Mouse (Mus musculus): ENCODE data around the gene Kdelr1. TPM values are rescaled to one million over a fixed set of nuclear protein-coding genes. Genes with fewer than 3 reads are reported as not detected.
A peak's percentile ranks its signal among the peaks of the same experiment; 100 is the strongest.
"Not testable (repeated sequence)": the region's sequence is repeated elsewhere in the genome, so short reads cannot be mapped to it uniquely, and the experiment has no call there.

Kdelr1 gene
- total RNA-seq, 2 experiments from 2014 or later, result 121 to 128 TPM

DNA sequence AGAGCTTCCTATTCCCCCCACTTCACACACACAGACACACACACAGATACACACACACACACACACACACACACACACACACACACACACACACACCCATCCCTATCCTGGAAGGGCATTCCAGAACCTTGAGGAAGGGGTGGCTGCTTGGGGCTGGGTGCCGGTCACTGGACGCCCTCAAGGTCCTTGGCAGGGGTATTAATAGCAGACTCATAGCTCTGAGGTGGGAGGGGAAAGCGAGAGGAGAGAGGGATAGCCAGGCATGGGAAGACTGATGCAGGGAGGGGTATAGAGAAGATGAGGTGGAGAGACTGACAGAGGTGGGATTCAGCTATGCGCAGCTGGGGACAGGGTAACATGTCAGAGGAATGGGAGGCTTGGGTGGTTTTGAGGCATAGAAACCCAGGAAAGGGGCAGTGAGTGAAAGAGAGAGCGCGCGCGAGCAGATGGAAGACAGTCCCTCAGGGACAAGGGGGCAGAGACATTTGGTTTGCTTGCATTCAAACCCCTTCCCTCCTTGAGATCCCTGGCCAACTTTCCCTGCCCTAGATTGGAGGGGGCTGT, 3.4 kb upstream of the Kdelr1 start:
- peak in 1 of 2 experiments; percentile 43 for DNase-seq
- intact Hi-C loops (cut with DNase I), result no loop called here

DNA sequence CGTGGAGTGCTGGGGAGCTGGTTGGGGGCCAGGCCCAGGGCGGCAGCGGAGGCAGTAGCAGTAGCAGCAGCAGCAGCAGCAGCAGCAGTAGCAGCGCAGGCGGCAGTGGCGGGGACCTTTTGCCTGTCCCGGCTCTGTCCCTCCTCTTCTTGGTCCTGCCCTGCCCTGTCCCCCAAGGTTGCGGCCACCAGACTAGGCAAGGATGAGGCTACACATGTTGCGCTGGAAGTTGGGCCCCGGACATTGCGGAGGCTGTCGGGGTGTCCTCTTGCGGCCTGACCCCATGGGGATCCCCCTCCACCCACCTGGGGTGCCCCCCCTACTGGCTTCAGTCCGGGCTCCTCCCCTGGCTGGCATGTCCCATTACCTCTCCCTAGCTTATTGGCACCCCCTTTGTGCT, 2.8 kb upstream of the Kdelr1 start:
- intact Hi-C loops (cut with DNase I), result no loop called here
- DNase-seq, result no peak

GRCm38 (mm10) chr7:45870282-45871058, 2.1 kb upstream of the Kdelr1 start:
- no peak for DNase-seq
- intact Hi-C loops (cut with DNase I), result no loop called here

DNA sequence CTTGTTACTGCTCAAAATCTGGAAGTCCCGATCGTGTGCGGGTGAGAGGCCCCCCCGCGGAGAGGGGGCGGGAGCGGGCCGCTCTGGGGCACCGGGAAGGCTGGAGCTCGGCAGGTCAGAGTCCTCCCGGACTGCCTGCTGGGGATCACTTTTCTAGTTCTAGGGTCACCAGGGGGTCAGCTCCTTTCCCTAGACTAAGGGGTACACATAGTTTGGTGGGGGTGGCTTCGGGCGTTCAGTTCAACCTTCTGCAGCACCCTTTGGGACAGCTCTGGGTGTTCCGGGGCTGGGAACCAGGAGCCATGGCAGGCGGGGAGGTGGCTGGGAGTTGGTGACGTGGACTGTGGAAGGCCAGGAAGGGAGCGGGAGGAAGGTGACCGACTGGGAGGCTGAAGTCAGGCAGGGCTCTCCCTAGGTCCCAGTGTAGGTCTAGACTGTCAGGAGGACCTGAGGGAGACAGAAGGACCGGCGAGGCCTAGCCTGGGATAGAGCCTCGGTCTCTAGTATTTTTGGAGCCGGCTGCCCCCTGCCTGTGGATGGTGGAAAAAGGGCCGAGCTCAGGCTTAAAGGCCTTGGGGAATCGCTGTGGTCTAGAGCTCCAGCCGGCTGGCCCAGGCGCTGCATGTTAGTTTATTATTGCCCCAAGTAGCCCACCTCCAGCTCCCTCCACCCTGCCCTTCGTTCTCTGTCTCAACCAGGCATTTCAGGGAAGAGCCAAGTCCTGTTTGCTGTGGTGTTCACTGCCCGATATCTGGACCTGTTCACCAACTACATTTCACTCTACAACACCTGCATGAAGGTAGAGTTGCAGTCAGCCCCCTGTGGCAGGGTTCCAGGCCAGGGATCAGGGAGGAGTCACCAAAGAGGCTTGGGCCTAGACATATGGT, 732 bp downstream of the Kdelr1 start:
- peak; percentile 76 to 77 for DNase-seq
- intact Hi-C loops (cut with DNase I), result loop anchor here (1.0 to 2.0 kb wide), 2 partner anchors 51 to 136 kb away; partner anchors contain the start of gene Ccdc114

- intact Hi-C loops (cut with DNase I), result no loop called here
- DNase-seq, result no peak
Measured at GRCm38 (mm10) chr7:45876895-45877294, 4.3 kb downstream of the Kdelr1 start.

- DNase-seq; intact Hi-C loops (cut with DNase I): not testable (repeated sequence)
Measured at GRCm38 (mm10) chr7:45878278-45878677, 5.7 kb downstream of the Kdelr1 start, which contains the start of gene Grin2d. Gene Grin2d, minus strand, starts transcription at chr7:45878378.

- intact Hi-C loops (cut with DNase I), result no loop called here
- DNase-seq, result no peak
Measured at GRCm38 (mm10) chr7:45880531-45880930, 8.0 kb downstream of the Kdelr1 start.

GRCm38 (mm10) chr7:45881011-45881410, 8.4 kb downstream of the Kdelr1 start:
- intact Hi-C loops (cut with DNase I), result no loop called here
- DNase-seq, result no peak

DNA sequence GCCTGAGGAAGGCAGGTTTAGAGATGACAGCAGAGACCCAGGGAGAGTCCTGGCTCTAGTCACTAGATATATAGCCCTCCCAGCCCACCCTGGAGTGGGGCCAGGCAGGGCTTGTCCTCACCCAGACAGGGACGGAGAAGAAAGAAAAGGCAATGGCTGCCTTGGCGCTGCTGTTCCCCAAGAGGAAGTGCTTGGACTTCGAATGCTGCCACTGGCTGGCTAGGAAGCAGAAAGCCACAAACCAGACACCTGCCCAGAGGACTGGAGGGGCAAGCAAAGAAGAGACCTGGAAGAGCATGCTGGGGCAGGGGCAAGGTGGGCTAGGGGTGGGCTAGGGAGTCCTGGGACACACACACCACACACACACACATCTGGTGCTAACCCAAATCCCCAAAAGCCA, 14.7 kb downstream of the Kdelr1 start:
- DNase-seq, result no peak
- intact Hi-C loops (cut with DNase I), result no loop called here

- intact Hi-C loops (cut with DNase I), result no loop called here
Measured at GRCm38 (mm10) chr7:45892651-45893050, 20.1 kb downstream of the Kdelr1 start.

GRCm38 (mm10) chr7:45895931-45896516, 23.5 kb downstream of the Kdelr1 start:
- peak in 1 of 2 experiments; percentile 23 for DNase-seq
- intact Hi-C loops (cut with DNase I), result no loop called here

More at GRCm38 (mm10) chr7:45892651-45893050, 20.1 kb downstream of the Kdelr1 start:
- no peak for DNase-seq

DNA sequence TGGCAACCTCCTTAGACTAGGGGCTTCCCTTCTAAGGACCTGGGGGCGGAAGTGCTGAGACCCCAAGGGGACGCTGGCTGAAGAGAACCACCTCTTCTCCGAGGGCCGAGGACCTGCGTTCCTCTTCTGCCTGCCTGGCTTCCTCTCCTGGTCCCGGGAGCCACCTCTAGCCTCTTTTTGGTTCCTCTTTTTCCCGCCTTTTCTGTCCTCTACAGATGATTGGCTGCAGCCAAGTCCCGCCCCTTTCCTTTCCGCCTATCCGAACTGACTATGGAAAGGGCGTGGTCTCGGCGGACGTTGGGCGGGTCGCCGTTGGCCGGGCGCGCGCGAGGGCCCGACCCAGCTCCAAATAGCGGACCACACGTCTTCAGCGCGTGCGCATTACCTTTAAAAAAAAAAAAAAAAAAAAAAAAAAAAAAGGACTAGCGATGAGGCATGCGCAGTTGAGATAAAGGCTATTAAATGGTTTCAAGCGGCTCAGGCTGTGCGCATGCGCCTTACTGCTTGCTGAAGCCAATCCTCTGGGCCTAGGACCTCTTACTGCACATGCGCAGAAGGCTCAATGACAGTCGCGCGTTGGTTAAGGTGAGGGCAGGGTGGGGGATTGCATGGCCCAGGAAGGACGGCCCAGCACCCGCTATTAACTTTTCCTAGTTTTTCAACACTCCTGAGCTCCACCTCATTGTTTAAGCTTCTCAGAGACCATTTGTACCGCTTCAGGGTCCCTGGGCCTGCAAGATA, 24.1 kb downstream of the Kdelr1 start, which contains the start of the genes Syngr4 and Tmem143:
Gene Syngr4, minus strand, starts transcription at position 198 of the 741 bp plus-strand sequence.
Gene Tmem143, plus strand, starts transcription at position 425 of the 741 bp plus-strand sequence.
- peak; percentile 98 for DNase-seq
- intact Hi-C loops (cut with DNase I), result loop anchor here (1.0 kb wide), 1 partner anchor 24 kb away; no protein-coding TSS in a partner anchor

DNA sequence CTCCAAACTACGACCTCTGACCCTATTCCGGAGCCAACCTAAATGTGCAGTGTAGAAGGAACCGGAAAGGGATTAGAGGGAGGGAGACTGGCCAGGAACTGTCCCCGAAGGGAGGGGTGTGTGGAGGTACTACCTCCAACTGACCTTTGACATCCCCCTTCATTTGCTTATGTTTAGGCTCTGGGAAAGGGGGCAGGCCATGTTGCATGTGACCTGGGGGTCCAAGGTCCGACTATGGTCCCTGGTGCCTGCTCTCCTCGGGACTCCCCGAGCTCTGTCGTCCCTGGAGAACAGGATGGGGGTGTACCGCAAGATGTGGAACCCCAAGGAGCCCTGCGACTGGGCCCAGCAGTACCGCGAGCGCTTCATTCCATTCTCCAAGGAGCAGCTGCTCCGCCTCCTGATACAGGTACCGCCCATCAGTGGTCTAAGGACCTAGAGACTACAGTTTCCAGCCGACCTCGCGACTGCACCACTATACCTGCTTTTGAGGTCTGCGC, 24.7 kb downstream of the Kdelr1 start:
- intact Hi-C loops (cut with DNase I), result loop anchor here (1.0 kb wide), 1 partner anchor 23 kb away; no protein-coding TSS in a partner anchor
- peak in 1 of 2 experiments; percentile 69 for DNase-seq

DNA sequence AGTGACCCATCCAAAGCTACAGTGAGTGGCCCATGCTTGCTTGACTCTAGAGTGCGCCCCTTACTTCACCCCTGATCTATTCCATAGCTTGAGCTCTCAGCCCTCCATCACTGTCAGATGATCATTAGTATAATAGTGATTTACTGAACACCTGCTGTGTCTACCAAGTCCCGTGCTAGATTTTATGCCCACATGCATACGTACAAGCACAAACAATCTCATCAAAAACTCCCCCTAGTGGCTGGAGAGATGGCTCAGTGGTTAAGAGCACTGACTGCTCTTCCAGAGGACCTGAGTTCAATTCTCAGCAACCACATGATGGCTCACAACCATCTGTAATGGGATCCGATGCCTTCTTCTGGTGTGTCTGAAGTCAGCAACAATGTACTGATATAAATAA, 25.6 kb downstream of the Kdelr1 start:
- peak in 1 of 2 experiments; percentile 20 for DNase-seq
- intact Hi-C loops (cut with DNase I), result not testable (repeated sequence)

DNA sequence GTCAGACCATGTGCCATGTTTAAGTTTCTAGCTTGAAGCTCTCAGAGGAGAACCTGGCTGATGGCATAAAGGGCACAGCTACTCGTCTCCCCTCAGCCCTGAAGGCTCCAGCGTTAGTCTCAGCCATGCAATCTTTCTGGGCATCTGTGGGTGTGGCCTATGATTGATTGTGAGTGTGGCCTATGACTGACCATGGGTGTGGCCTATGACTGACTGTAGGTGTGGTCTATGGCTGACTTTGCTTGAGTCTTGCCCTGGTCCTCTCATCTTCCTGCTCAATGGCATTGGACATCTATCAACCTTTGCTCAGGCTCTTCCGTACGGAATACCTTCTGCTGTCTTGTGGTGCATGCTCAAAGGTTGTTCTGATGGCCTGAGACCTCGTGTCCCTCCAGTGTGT, 29.0 kb downstream of the Kdelr1 start:
- DNase-seq, result no peak
- intact Hi-C loops (cut with DNase I), result no loop called here

DNA sequence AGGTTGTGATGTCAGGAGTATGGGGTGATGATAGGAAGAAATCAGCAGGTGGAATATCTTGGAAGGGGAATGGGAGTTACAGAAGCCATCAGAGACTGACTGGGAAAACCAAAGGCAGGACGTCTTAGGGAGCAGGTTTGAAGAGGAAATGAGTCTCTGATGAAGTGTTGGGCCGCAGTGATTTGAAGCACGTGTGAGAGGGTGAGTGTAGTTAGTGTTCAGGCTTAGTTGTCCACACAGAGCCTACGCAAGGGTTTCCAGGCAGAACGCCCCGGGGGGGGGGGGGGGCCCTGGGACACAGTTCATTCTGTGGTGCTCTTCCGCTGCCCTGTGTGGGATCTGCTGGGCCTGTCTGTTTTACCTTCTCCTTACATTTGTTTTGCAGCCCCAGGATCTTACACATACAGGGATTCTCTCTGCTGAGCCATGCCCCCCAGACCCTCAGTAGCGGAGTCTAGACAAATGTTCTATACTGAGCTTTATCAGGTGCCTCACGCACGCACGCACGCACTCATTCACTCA, 30.0 kb downstream of the Kdelr1 start:
- intact Hi-C loops (cut with DNase I), result no loop called here
- DNase-seq, result no peak

- no peak for DNase-seq
- intact Hi-C loops (cut with DNase I), result no loop called here
Measured at GRCm38 (mm10) chr7:45906622-45907021, 34.0 kb downstream of the Kdelr1 start.

GRCm38 (mm10) chr7:45908384-45908783, 35.8 kb downstream of the Kdelr1 start:
- intact Hi-C loops (cut with DNase I), result no loop called here
- no peak for DNase-seq

DNA sequence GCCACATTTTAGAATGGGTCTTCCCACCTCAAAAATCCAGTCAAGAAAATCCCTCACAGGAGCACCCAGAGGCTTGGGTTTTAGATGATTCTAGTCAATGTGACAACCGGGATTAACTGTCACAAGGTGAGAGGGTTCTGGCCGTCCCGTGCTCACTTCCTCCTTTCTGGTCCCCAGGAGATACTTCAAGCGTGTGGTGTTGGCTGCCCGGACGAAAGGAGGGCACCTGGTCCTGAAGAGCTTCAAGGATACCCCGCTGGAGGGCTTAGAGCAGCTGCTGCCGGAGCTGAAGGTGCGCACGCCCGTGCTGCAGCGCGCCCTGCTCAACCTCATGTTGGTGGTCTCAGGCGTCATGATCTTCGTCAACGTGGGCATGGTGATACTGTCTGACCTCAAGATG, 36.6 kb downstream of the Kdelr1 start:
- no peak for DNase-seq

More for the DNA sequence above, 36.6 kb downstream of the Kdelr1 start:
- intact Hi-C loops (cut with DNase I), result no loop called here

Data from heart, postnatal 10 days (tissue).